Mouse (Mus musculus) kidney, embryonic 14.5 days (tissue): ENCODE data around the gene Jmjd6. TPM values are rescaled to one million over a fixed set of nuclear protein-coding genes. Genes with fewer than 3 reads are reported as not detected.
"Not testable (repeated sequence)": the region's sequence is repeated elsewhere in the genome, so short reads cannot be mapped to it uniquely, and the experiment has no call there.

ENCODE experiments used
- ATAC-seq: fragments of 200-750 bp; cut with Nextera tagmentation; 2 replicates; pipeline ENCODE4 v1.8.0; 2017; ENCODE audit warnings: moderate number of reproducible peaks, mild to moderate bottlenecking, moderate TSS enrichment, moderate library complexity; ENCODE audit not compliant: low FRiP score, low TSS enrichment
- H3K27ac ChIP-seq: fragments of 300-500 bp; sonication (generic); 2 replicates; pipeline ENCODE4 v1.5.1; 2014; ENCODE audit warnings: low read depth, mild to moderate bottlenecking, low read length, moderate library complexity, mixed read lengths
- H3K27me3 ChIP-seq: fragments of 300-500 bp; sonication (generic); 2 replicates; pipeline ENCODE4 v1.6.1; 2014; ENCODE audit warnings: mild to moderate bottlenecking, low read length; ENCODE audit not compliant: control insufficient read depth, insufficient read depth
- H3K36me3 ChIP-seq: fragments of 300-500 bp; sonication (generic); 2 replicates; pipeline ENCODE4 v1.6.1; 2014; ENCODE audit warnings: low read length, mixed read lengths; ENCODE audit not compliant: control insufficient read depth, insufficient read depth
- H3K4me1 ChIP-seq: fragments of 300-500 bp; sonication (generic); 2 replicates; pipeline ENCODE4 v1.6.1; 2014; ENCODE audit warnings: low read length, mixed read lengths; ENCODE audit not compliant: control insufficient read depth, insufficient read depth
- H3K4me2 ChIP-seq: fragments of 300-500 bp; sonication (generic); replicated peaks from 2 replicates; pipeline ENCODE4 v1.6.1; 2014; ENCODE audit warnings: low read depth, mild to moderate bottlenecking, low read length
- H3K4me3 ChIP-seq: fragments of 300-500 bp; sonication (generic); 2 replicates; pipeline ENCODE4 v1.5.1; 2014; ENCODE audit warnings: mild to moderate bottlenecking, low read length
- H3K9ac ChIP-seq: fragments of 300-500 bp; sonication (generic); 2 replicates; pipeline ENCODE4 v1.6.1; 2014; ENCODE audit warnings: low read depth, mild to moderate bottlenecking, low read length, moderate library complexity
- H3K9me3 ChIP-seq: fragments of 300-500 bp; sonication (generic); 2 replicates; pipeline ENCODE4 v1.6.1; 2016; ENCODE audit warnings: low read length; ENCODE audit not compliant: control insufficient read depth
- WGBS: fragments of 180-500 bp; shearing (Covaris S2); extraction: QIAGEN DNeasy Blood & Tissue Kit; methylation state at CpG from one replicate; pipeline ENCODE4 v1.1.7; 2014; 5-methylcytosine and 5-hydroxymethylcytosine counted together
- polyA plus RNA-seq: library from polyadenylated mRNA; unstranded; fragments of >200 nt; fragmentation: Nextera tagmentation; extraction: Ambion mirVana; gene quantifications from 2 replicates; pipeline ENCODE4 v1.2.1, GENCODE M21; 2014

The Jmjd6 gene
- polyA plus RNA-seq, 1 experiment from 2014 or later = 68.6 TPM

GRCm38 (mm10) chr11:116853512-116853928, 10.3 kb upstream of the Jmjd6 start:
- Histone ChIP-seq H3K9ac (peak overlapping the region; percentile 100), H3K9me3 (no peaks in the 10 kb centered on the region), H3K4me2 (peak overlapping the region; percentile 59), H3K4me1 (peaks cover 11% of the 10 kb centered on the region; the same call in 1 of the 2 replicates), H3K27ac (peak overlapping the region; percentile 97), H3K4me3 (peak overlapping the region; percentile 98), H3K27me3 (no peaks in the 10 kb centered on the region), H3K36me3 (peaks cover 37% of the 10 kb centered on the region)
- WGBS = under 1% methylated on average over 36 of the region's 36 CpGs
- ATAC-seq = peak; percentile 91

GRCm38 (mm10) chr11:116852891-116853511, 9.8 kb upstream of the Jmjd6 start, which contains the start of gene Srsf2:
Srsf2 (minus strand) TSS chr11:116853094.
- WGBS = under 1% methylated on average over 72 of the region's 74 CpGs
- no peaks in the 10 kb centered on the region for H3K9me3 ChIP-seq
- peaks cover 11% of the 10 kb centered on the region; the same call in 1 of the 2 replicates for H3K4me1 ChIP-seq
- peak within 1 kb of the TSS; percentile 74 for H3K4me2 ChIP-seq
- peak within 1 kb of the TSS; percentile 97 for H3K27ac ChIP-seq
- no peaks in the 10 kb centered on the region for H3K27me3 ChIP-seq
- peaks cover 42% of the 10 kb centered on the region for H3K36me3 ChIP-seq
- H3K9ac ChIP-seq = peak within 1 kb of the TSS; percentile 100
- ATAC-seq = peak; percentile 90
- H3K4me3 ChIP-seq = peak within 1 kb of the TSS; percentile 98

GRCm38 (mm10) chr11:116852291-116852890, 9.1 kb upstream of the Jmjd6 start, which contains the start of gene Mfsd11:
Mfsd11 (plus strand) TSS chr11:116852440.
- peak within 1 kb of the TSS; percentile 97 for H3K27ac ChIP-seq
- WGBS = under 1% methylated on average over 55 of the region's 91 CpGs
- peaks cover 46% of the 10 kb centered on the region for H3K36me3 ChIP-seq

GRCm38 (mm10) chr11:116851576-116852290, 8.5 kb upstream of the Jmjd6 start:
- H3K9me3 ChIP-seq = no peaks in the 10 kb centered on the region
- no peaks in the 10 kb centered on the region for H3K27me3 ChIP-seq
- WGBS = under 1% methylated on average over 29 of the region's 29 CpGs
- peaks cover 11% of the 10 kb centered on the region; the same call in 1 of the 2 replicates for H3K4me1 ChIP-seq
- peaks cover 46% of the 10 kb centered on the region for H3K36me3 ChIP-seq
- H3K27ac ChIP-seq = peak overlapping the region; percentile 97
- H3K4me2 ChIP-seq = peak overlapping the region; percentile 74
- H3K4me3 ChIP-seq = peak overlapping the region; percentile 98
- no peak for ATAC-seq
- peak overlapping the region; percentile 100 for H3K9ac ChIP-seq

More at GRCm38 (mm10) chr11:116852291-116852890, 9.1 kb upstream of the Jmjd6 start, which contains the start of gene Mfsd11:
- Histone ChIP-seq H3K4me2 (peak within 1 kb of the TSS; percentile 74), H3K9ac (peak within 1 kb of the TSS; percentile 100), H3K4me3 (peak within 1 kb of the TSS; percentile 98), H3K4me1 (peaks cover 11% of the 10 kb centered on the region; the same call in 1 of the 2 replicates), H3K9me3 (no peaks in the 10 kb centered on the region), H3K27me3 (no peaks in the 10 kb centered on the region)
- ATAC-seq = peak; percentile 47

- WGBS = 32% methylated on average over 6 of the region's 6 CpGs
- H3K4me3 ChIP-seq = peak overlapping the region; percentile 98
- no peak overlapping the region for H3K27ac ChIP-seq
- H3K36me3 ChIP-seq = peaks cover 44% of the 10 kb centered on the region
- H3K9ac ChIP-seq = peak overlapping the region; percentile 100
- ATAC-seq = no peak
- peak overlapping the region; percentile 74 for H3K4me2 ChIP-seq
- no peaks in the 10 kb centered on the region for H3K9me3 ChIP-seq
- peaks cover 14% of the 10 kb centered on the region; the same call in 1 of the 2 replicates for H3K4me1 ChIP-seq
- no peaks in the 10 kb centered on the region for H3K27me3 ChIP-seq
These were observed 7.7 kb upstream of the Jmjd6 start for GRCm38 (mm10) chr11:116850833-116851477.

- Histone ChIP-seq H3K27me3 (no peaks in the 10 kb centered on the region), H3K4me1 (peaks cover 14% of the 10 kb centered on the region; the same call in 1 of the 2 replicates)
These were observed 6.8 kb upstream of the Jmjd6 start for GRCm38 (mm10) chr11:116850085-116850484.

GRCm38 (mm10) chr11:116849587-116849986, 6.3 kb upstream of the Jmjd6 start:
- Histone ChIP-seq H3K4me2 (no peak overlapping the region), H3K9me3 (no peaks in the 10 kb centered on the region), H3K36me3 (peaks cover 47% of the 10 kb centered on the region), H3K4me3 (no peak overlapping the region), H3K4me1 (peaks cover 10% of the 10 kb centered on the region; the same call in 1 of the 2 replicates), H3K27ac (no peak overlapping the region), H3K9ac (no peak overlapping the region), H3K27me3 (no peaks in the 10 kb centered on the region)
- no peak for ATAC-seq

More at GRCm38 (mm10) chr11:116850085-116850484, 6.8 kb upstream of the Jmjd6 start:
- Histone ChIP-seq H3K27ac (no peak overlapping the region), H3K9me3 (no peaks in the 10 kb centered on the region), H3K4me2 (peak overlapping the region; percentile 74), H3K4me3 (peak overlapping the region; percentile 98), H3K36me3 (peaks cover 47% of the 10 kb centered on the region), H3K9ac (peak overlapping the region; percentile 19; the same call in 1 of the 2 replicates)
- 53% methylated on average over 4 of the region's 4 CpGs for WGBS
- no peak for ATAC-seq

- H3K27me3 ChIP-seq, H3K9me3 ChIP-seq, H3K4me2 ChIP-seq, H3K9ac ChIP-seq, H3K4me3 ChIP-seq, H3K27ac ChIP-seq, ATAC-seq: not testable (repeated sequence)
- Histone ChIP-seq H3K4me1 (peaks cover 12% of the 10 kb centered on the region; the same call in 1 of the 2 replicates), H3K36me3 (peaks cover 47% of the 10 kb centered on the region)
- whole genome bisulfite sequencing = 71% methylated on average over 2 of the region's 2 CpGs
These were observed 5.6 kb upstream of the Jmjd6 start for GRCm38 (mm10) chr11:116848877-116849178.
